Mouse (Mus musculus) heart, embryonic 12.5 days (tissue): Measurements from ENCODE around the gene Clca4b. TPM values are rescaled to one million over a fixed set of nuclear protein-coding genes. Genes with fewer than 3 reads are reported as not detected.
"Not testable (repeated sequence)": the region's sequence is repeated elsewhere in the genome, so short reads cannot be mapped to it uniquely, and the experiment has no call there.

Source experiments
- ATAC-seq: fragments of 200-750 bp; cut with Nextera tagmentation; 2 replicates; pipeline ENCODE4 v1.8.0; 2017; ENCODE audit warnings: moderate TSS enrichment, moderate library complexity; ENCODE audit not compliant: insufficient number of reproducible peaks, low FRiP score
- H3K27ac ChIP-seq: fragments of 300-500 bp; sonication (generic); 2 replicates; pipeline ENCODE4 v1.5.1; 2016; ENCODE audit warnings: mild to moderate bottlenecking, moderate library complexity; ENCODE audit not compliant: poor library complexity, severe bottlenecking
- H3K27me3 ChIP-seq: fragments of 300-500 bp; sonication (generic); replicated peaks from 2 replicates; pipeline ENCODE4 v1.6.1; 2016; ENCODE audit warnings: mild to moderate bottlenecking, moderate library complexity
- H3K36me3 ChIP-seq: fragments of 300-500 bp; sonication (generic); 2 replicates; pipeline ENCODE4 v1.6.1; 2016; ENCODE audit warnings: mild to moderate bottlenecking, moderate library complexity
- H3K4me1 ChIP-seq: fragments of 300-500 bp; sonication (generic); replicated peaks from 2 replicates; pipeline ENCODE4 v1.6.1; 2016; ENCODE audit warnings: mild to moderate bottlenecking
- H3K4me2 ChIP-seq: fragments of 300-500 bp; sonication (generic); 2 replicates; pipeline ENCODE4 v1.6.1; 2016; ENCODE audit warnings: mild to moderate bottlenecking, moderate library complexity
- H3K4me3 ChIP-seq: fragments of 300-500 bp; sonication (generic); 2 replicates; pipeline ENCODE4 v1.5.1; 2016; ENCODE audit warnings: mild to moderate bottlenecking
- H3K9ac ChIP-seq: fragments of 300-500 bp; sonication (generic); 2 replicates; pipeline ENCODE4 v1.6.1; 2016; ENCODE audit warnings: mild to moderate bottlenecking, moderate library complexity
- H3K9me3 ChIP-seq: fragments of 300-500 bp; sonication (generic); replicated peaks from 2 replicates; pipeline ENCODE4 v1.6.1; 2016; ENCODE audit warnings: mild to moderate bottlenecking, moderate library complexity
- WGBS: fragments of 180-500 bp; shearing (Covaris S2); methylation state at CpG from one replicate; pipeline ENCODE4 v1.1.7; 2016; 5-methylcytosine and 5-hydroxymethylcytosine counted together
- polyA plus RNA-seq: library from polyadenylated mRNA; unstranded; fragments of >200 nt; fragmentation: Nextera tagmentation; extraction: Ambion mirVana; gene quantifications from 2 replicates; pipeline ENCODE4 v1.2.1, GENCODE M21; 2016

Gene Clca4b
- polyA plus RNA-seq, result not detected in 2 replicates

DNA sequence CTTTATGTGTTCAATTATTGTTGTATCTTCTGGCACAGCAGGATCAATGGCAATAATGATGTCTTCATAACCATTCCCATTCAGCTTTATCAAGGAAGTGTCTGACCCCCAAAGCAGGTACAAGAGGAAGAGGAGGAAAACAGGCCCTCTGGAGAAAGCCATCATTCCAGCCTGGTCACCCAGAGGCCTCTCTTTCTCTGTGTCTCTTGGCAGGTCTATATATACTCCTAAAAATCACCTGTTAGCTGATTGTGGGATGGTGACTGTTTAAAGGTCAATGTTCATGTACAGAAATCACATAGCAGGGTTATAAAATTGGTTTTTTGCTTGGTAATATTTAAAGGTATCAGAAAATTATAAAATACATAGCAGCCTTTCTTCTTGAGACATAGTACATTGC is at the start of gene Clca4b:
Gene Clca4b, minus strand, starts transcription at position 195 of the 400 bp plus-strand sequence.
- H3K9me3 ChIP-seq, result no peaks in the 10 kb centered on the region
- H3K27me3 ChIP-seq, result no peaks in the 10 kb centered on the region
- H3K4me3 ChIP-seq, result no peak within 1 kb of the TSS
- no peak for ATAC-seq
- H3K4me1 ChIP-seq, result no peaks in the 10 kb centered on the region
- H3K4me2 ChIP-seq, result no peak within 1 kb of the TSS
- H3K9ac ChIP-seq, result no peak within 1 kb of the TSS
- H3K27ac ChIP-seq, result no peak within 1 kb of the TSS
- H3K36me3 ChIP-seq, result no peaks in the 10 kb centered on the region

DNA sequence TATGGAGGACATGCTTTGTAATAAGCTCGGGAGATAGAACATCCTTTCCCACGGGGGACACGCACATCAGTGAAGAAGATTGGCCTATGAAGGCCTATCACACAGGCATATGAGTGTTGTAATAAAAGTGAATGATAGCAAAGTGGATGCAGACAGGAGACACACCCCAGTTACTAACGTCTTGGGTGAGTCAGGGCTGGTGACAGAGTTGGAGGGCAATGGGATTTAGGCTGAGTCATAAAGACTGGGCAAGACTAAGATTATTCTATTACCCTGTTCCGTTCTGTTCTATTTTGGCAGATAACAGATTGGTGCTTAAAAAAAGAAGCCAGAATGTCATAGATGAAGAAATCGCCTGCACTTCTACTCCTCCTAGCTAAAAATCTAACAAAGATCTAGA is 48.2 kb upstream of the Clca4b start:
- WGBS, result 80% methylated on average over 6 of the region's 6 CpGs
- H3K4me2 ChIP-seq, result no peak overlapping the region
- no peak overlapping the region for H3K4me3 ChIP-seq
- H3K27ac ChIP-seq, result no peak overlapping the region
- H3K36me3 ChIP-seq, result no peaks in the 10 kb centered on the region
- ATAC-seq, result no peak
- H3K9ac ChIP-seq, result no peak overlapping the region
- H3K9me3 ChIP-seq, result no peaks in the 10 kb centered on the region
- H3K4me1 ChIP-seq, result no peaks in the 10 kb centered on the region
- no peaks in the 10 kb centered on the region for H3K27me3 ChIP-seq

DNA sequence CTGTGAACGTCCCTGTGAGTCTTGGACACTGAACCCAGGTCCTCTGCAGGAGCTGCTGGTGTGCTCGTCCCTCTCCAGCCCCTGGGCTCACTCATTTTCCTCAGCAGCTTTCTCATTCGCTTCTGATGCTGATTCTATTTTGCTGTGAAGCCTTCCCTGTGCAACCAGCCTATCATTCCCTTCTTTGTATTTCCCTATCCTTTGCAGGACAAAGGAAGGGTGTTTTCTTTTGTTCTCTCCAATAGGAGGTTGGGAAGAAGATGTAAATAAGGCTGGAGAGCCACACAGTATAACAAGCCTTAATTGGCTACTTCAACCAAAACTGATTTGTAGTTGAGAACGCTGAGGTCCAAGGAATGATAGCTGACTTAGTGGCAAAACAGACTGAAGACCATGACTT is 45.3 kb upstream of the Clca4b start:
- Histone ChIP-seq H3K36me3 (no peaks in the 10 kb centered on the region), H3K4me2 (no peak overlapping the region), H3K27ac (no peak overlapping the region), H3K4me3 (no peak overlapping the region), H3K27me3 (no peaks in the 10 kb centered on the region), H3K9me3 (no peaks in the 10 kb centered on the region), H3K9ac (no peak overlapping the region), H3K4me1 (no peaks in the 10 kb centered on the region)
- 49% methylated on average over 4 of the region's 4 CpGs for WGBS
- no peak for ATAC-seq

DNA sequence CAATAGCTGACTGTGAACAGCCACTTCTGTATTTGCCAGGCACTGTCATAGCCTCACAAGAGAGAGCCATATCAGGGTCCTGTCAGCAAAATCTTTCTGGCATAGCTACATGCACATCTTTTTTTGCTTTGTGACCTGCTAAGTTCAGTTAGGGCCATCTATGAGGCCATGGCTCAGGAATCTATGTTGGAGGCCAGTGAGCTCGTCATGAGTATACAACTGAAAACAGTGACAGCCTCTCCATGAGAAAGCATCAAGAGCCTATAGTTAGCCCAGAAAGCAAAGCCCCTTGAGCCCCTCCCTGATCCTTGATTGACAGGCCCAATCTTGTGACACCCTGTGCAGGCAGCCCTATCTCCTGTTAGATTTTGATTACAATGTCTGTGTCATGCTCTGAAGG is 43.8 kb upstream of the Clca4b start:
- H3K9ac ChIP-seq, result no peak overlapping the region
- 43% methylated on average over 1 of the region's 1 CpGs for WGBS
- H3K4me1 ChIP-seq, result no peaks in the 10 kb centered on the region
- no peaks in the 10 kb centered on the region for H3K9me3 ChIP-seq
- no peaks in the 10 kb centered on the region for H3K27me3 ChIP-seq
- no peak overlapping the region for H3K27ac ChIP-seq
- H3K4me3 ChIP-seq, result no peak overlapping the region
- H3K36me3 ChIP-seq, result no peaks in the 10 kb centered on the region
- ATAC-seq, result no peak
- no peak overlapping the region for H3K4me2 ChIP-seq

DNA sequence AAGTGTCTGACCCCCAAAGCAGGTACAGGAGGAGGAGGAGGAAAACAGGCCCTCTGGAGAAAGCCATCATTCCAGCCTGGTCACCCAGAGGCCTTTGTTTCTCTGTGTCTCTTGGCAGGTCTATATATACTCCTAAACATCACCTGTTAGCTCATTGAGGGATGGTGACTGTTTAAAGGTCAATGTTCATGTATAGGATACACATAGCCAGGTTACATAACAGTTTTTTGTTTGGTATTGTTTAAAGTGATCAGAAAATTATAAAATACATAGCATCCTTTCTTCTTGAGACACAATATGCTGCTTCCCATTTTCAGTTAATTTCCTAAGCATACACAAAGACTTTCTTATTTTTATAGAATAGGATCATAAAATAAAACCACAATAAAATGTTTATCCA is 42.6 kb upstream of the Clca4b start, which contains the start of gene Clca4a:
Gene Clca4a, minus strand, starts transcription at position 101 of the 400 bp plus-strand sequence.
- no peak for ATAC-seq
- Histone ChIP-seq H3K4me3 (no peak within 1 kb of the TSS), H3K27me3 (no peaks in the 10 kb centered on the region), H3K9me3 (no peaks in the 10 kb centered on the region), H3K4me2 (no peak within 1 kb of the TSS), H3K36me3 (no peaks in the 10 kb centered on the region), H3K4me1 (no peaks in the 10 kb centered on the region), H3K27ac (no peak within 1 kb of the TSS), H3K9ac (no peak within 1 kb of the TSS)

DNA sequence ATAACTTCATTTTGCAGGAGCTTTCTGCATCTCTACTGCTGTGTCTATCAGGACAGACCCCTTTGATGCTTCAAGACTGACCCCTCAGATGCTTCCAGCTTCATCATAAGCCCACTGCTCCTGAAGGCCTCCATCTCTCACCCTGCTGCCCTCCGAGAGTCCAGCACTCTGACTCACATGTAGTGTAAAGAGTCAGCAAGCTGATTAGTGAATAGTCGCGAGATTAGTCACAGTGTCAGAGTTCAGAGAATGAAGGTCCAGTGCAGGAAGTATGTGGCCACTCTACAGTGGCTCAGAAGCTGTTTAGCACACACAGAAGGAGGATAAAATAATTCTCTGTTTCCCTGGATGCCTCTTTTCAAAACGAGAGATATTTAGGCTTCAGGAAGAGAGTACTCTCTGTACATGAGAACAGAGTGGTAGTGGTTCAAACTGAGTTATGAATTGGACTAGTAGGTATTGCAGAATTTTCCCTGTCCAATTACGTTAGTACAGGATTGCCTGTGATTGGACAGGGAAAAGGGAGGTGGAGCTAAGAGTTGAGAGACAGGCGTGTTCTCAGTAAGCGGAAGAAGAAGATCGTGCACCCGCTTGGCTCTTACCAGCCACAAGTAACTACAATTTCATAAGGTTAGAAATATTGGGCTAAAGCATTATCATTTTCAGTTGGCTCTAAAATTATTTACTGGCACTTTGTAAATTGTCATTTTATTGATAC is 39.4 kb upstream of the Clca4b start:
- no peak overlapping the region for H3K27ac ChIP-seq
- no peak overlapping the region for H3K4me3 ChIP-seq
- no peaks in the 10 kb centered on the region for H3K9me3 ChIP-seq
- H3K27me3 ChIP-seq, result no peaks in the 10 kb centered on the region
- 57% methylated on average over 9 of the region's 9 CpGs for WGBS
- H3K4me2 ChIP-seq, result no peak overlapping the region
- H3K9ac ChIP-seq, result no peak overlapping the region
- ATAC-seq, result no peak
- no peaks in the 10 kb centered on the region for H3K36me3 ChIP-seq
- no peaks in the 10 kb centered on the region for H3K4me1 ChIP-seq

DNA sequence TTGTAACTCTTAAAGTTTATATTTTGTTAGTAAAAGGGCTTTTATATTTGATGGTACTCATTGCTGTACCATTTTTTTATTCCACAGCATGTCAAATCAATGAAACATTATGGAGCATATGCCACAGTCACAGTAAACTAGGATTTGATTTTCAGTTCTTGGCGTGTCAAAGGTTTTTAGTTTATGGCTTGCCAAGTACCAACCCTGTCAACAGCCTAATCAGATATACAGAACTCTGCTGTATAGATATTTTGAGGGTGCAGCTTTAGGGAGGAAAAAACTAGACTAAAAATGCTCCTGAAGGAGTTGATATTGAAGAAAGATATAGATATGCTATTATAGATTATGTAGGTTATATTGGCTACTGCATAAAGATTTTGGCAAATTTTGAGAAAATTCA is 37.4 kb upstream of the Clca4b start:
- Histone ChIP-seq H3K4me3 (no peak overlapping the region), H3K9ac (no peak overlapping the region), H3K36me3 (no peaks in the 10 kb centered on the region), H3K27me3 (no peaks in the 10 kb centered on the region), H3K27ac (no peak overlapping the region), H3K4me1 (no peaks in the 10 kb centered on the region), H3K9me3 (no peaks in the 10 kb centered on the region), H3K4me2 (no peak overlapping the region)
- ATAC-seq, result no peak
- WGBS, result 77% methylated on average over 1 of the region's 1 CpGs

DNA sequence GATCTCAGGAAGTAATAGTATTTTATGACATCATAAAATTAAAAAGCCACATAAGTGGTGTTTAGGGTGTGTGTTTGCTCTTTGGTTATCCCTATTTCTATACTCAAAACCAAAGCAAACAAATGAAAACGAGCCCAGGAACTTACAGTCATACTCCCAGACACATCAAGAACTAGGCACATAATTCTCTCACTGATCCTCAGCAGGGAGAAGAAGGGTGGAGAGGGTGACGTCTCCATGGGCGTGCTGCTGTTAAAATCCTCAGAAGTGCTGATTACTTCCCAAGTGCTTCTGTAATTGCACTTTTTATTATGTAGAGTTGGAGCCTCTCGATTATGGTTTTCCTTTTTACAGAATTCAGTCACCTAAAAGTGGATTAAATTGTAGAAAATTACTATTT is 33.7 kb upstream of the Clca4b start:
- ATAC-seq, result no peak
- H3K27ac ChIP-seq, result no peak overlapping the region

DNA sequence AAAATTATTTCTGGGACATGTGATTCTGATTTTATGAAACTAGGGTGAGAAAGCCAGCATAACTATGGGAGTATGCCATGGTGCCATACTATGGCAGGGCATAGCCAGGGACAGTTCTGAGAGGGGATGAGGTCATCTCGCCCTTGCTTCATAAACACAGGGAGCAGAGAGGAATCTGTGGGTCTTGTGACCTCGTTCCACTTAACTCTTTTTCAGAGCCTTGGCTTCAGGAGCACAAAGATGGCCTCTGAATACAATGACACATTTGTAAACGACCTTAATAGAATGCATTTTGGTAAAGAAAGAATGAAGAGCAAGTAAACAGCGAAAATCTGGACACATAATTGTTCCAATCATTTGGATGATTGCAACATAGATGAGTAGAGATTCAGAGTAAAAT is 18.5 kb upstream of the Clca4b start:
- 63% methylated on average over 4 of the region's 4 CpGs for WGBS
- H3K27ac ChIP-seq, result no peak overlapping the region
- no peak for ATAC-seq
- no peaks in the 10 kb centered on the region for H3K4me1 ChIP-seq
- no peak overlapping the region for H3K9ac ChIP-seq
- H3K36me3 ChIP-seq, result no peaks in the 10 kb centered on the region
- H3K4me2 ChIP-seq, result no peak overlapping the region
- H3K4me3 ChIP-seq, result no peak overlapping the region
- no peaks in the 10 kb centered on the region for H3K9me3 ChIP-seq
- H3K27me3 ChIP-seq, result no peaks in the 10 kb centered on the region

More for the DNA sequence above, 33.7 kb upstream of the Clca4b start:
- no peaks in the 10 kb centered on the region for H3K4me1 ChIP-seq
- 59% methylated on average over 4 of the region's 4 CpGs for WGBS
- no peaks in the 10 kb centered on the region for H3K27me3 ChIP-seq
- H3K36me3 ChIP-seq, result no peaks in the 10 kb centered on the region
- no peak overlapping the region for H3K4me3 ChIP-seq
- H3K9me3 ChIP-seq, result no peaks in the 10 kb centered on the region
- no peak overlapping the region for H3K4me2 ChIP-seq
- no peak overlapping the region for H3K9ac ChIP-seq

DNA sequence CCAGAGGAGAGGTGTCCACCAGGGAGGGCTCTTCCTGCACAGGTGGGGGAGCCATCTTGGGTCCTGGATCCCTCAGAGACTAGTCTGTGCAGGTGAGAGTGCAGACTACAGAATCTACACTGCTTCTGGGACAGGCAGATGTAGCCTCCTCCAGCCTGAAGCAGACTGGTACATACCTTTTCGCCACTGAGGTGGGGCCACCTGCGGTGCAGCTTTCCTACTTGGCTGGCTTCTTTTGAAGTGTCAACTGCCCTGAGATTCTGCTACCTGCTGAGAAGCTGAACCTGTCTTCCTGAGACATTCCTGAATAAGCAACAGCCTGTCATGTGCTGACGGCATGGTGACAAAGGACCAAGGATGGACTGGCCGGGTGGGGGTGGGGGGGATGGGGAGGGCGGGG is 15.0 kb upstream of the Clca4b start:
- H3K9me3 ChIP-seq, H3K27me3 ChIP-seq, H3K4me1 ChIP-seq, H3K36me3 ChIP-seq, H3K9ac ChIP-seq, H3K27ac ChIP-seq, ATAC-seq: not testable (repeated sequence)
- WGBS, result 25% methylated on average over 5 of the region's 5 CpGs
- H3K4me2 ChIP-seq, result peak overlapping the region; percentile 55
- 0 out of 2 replicates have a peak overlapping the region, but pooled peaks have one; percentile 9 for H3K4me3 ChIP-seq

DNA sequence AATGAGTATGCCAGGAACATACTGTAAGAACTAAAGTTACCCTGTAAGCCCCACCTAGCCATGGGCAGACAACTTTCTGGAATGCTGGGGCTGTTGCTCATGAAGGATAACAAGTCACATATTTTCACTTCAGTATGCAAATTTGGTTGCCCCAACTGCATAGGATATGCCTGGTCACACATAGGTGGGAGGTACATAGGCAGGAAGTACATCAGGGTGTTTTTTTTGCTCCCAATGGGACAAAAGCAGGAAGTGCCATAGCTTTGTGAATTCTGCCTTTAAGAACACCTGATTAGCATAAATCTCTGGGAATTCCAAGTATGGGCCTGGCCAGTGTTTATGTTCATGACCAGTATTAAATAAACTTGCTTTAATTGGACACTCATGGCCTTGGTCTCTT is 1.3 kb upstream of the Clca4b start:
- H3K4me3 ChIP-seq, H3K4me2 ChIP-seq, H3K9ac ChIP-seq, H3K9me3 ChIP-seq, H3K27ac ChIP-seq, ATAC-seq, H3K36me3 ChIP-seq, H3K4me1 ChIP-seq, H3K27me3 ChIP-seq: not testable (repeated sequence)

DNA sequence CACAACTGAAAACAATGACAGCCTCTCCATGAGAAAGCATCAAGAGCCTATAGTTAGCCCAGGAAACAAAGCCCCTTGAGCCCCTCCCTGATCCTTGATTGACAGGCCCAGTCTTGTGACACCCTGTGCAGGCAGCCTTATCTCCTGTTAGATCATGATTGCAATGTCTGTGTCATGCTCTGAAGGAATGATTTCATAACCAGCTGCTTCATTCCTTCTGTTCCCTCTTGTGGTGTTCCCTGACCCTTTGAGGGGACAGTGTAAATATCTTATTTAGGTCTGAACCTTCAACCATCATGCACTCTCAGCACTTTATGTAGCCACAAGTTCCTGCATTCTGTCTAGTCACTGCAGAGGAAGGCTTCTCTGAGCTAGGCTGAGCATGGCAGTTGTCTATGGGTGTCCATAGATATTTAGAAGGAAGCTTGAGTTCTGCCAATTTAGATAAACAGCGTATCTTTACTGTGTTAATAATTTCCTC is 722 bp upstream of the Clca4b start:
- WGBS, result 88% methylated on average over 1 of the region's 1 CpGs
- Histone ChIP-seq H3K36me3 (no peaks in the 10 kb centered on the region), H3K27ac (no peak overlapping the region), H3K9ac (no peak overlapping the region), H3K4me1 (no peaks in the 10 kb centered on the region), H3K9me3 (no peaks in the 10 kb centered on the region), H3K4me2 (no peak overlapping the region), H3K4me3 (no peak overlapping the region), H3K27me3 (no peaks in the 10 kb centered on the region)
- no peak for ATAC-seq
